Mouse (Mus musculus): ENCODE data around the gene Olfr1251.

GRCm38 (mm10) chr2:89691980-89692379, 20.2 kb upstream of the Olfr1251 start:
- TF ChIP-seq CTCF (IDR thresholded peaks at IDR 0.05; ENCODE audit: extremely low read depth, insufficient read depth, low read length), result no peak
- TF ChIP-seq POLR2A (IDR thresholded peaks at IDR 0.05; ENCODE audit: extremely low read depth, insufficient read depth, low read length), result no peak

All from cortical plate, adult 2 months (tissue).